Mouse (Mus musculus): ENCODE results near the gene Cdh4. TPM values are rescaled to one million over a fixed set of nuclear protein-coding genes. Genes with fewer than 3 reads are reported as not detected.
A peak's percentile ranks its signal among the peaks of the same experiment; 100 is the strongest.

Gene Cdh4
- polyA plus RNA-seq, 1 experiment from 2014 or later, result 32.7 TPM

- Histone ChIP-seq H3K4me2 (no peak overlapping the region), H3K4me3 (no peak overlapping the region), H3K27me3 (no peaks in the 10 kb centered on the region), H3K27ac (replicated peaks) (no peak overlapping the region), H3K4me1 (replicated peaks) (peaks cover 15% of the 10 kb centered on the region), H3K36me3 (no peaks in the 10 kb centered on the region), H3K9ac (no peak overlapping the region), H3K9me3 (no peaks in the 10 kb centered on the region)
- ATAC-seq (ENCODE audit: low read depth), result peak; percentile 60; the same call in 1 of the 2 replicates
- 69% methylated on average over 4 of the region's 4 CpGs for WGBS
These were observed 280.6 kb downstream of the Cdh4 start for GRCm38 (mm10) chr2:179722776-179723386.

DNA sequence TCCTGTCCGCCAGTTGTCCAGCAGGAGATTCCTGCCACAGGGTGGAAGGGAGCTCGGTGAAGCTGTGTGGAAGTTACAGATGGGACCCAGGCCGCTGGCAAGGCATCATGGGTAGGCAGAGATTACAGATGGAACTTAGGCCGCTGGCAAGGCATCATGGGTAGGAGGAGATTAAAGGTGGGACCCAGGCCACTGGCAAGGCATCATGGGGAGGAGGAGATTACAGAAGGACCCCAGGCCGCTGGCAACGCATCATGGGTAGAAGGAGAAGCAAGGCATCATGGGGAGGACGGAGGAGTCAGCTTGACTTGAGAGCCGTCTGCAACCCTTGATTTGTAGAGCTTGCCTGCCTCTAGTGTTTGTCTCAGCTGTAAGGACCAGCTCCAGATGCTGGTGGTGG lies 281.2 kb downstream of the Cdh4 start:
- H3K4me2 ChIP-seq, result no peak overlapping the region
- 89% methylated on average over 8 of the region's 8 CpGs for WGBS
- ATAC-seq (ENCODE audit: low read depth), result no peak
- H3K4me3 ChIP-seq, result no peak overlapping the region
- no peak overlapping the region for H3K9ac ChIP-seq
- no peaks in the 10 kb centered on the region for H3K36me3 ChIP-seq
- no peak overlapping the region for H3K27ac ChIP-seq (replicated peaks)
- no peaks in the 10 kb centered on the region for H3K27me3 ChIP-seq
- H3K9me3 ChIP-seq, result no peaks in the 10 kb centered on the region
- peaks cover 15% of the 10 kb centered on the region for H3K4me1 ChIP-seq (replicated peaks)

DNA sequence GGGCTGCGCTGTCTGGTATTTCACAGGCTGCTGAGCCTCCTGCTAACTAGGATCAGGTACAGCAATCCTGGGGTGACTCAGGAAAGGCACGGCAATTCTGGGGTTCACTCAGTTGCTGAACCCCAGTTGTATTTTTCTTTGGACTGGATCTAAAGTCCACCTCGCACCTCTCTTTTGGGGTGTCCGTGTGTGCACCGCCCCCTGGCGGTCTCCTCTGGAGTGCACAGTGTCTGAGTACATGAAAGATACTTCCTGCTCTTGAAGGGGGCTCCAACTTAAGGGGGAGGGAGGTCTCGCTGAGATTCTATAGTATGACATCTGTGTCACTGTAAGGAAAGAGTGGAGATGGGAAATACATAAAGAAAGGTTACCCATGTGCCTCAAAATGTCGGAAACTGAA lies 286.8 kb downstream of the Cdh4 start:
- Histone ChIP-seq H3K9ac (no peak overlapping the region), H3K4me1 (replicated peaks) (peaks cover 28% of the 10 kb centered on the region), H3K36me3 (no peaks in the 10 kb centered on the region), H3K9me3 (no peaks in the 10 kb centered on the region), H3K27me3 (peaks cover 9% of the 10 kb centered on the region; the same call in 1 of the 2 replicates), H3K27ac (replicated peaks) (no peak overlapping the region), H3K4me2 (no peak overlapping the region), H3K4me3 (no peak overlapping the region)
- WGBS, result 62% methylated on average over 8 of the region's 8 CpGs
- ATAC-seq (ENCODE audit: low read depth), result no peak

GRCm38 (mm10) chr2:179729802-179730201 lies 287.6 kb downstream of the Cdh4 start:
- no peak overlapping the region for H3K27ac ChIP-seq (replicated peaks)
- no peaks in the 10 kb centered on the region for H3K36me3 ChIP-seq
- no peak overlapping the region for H3K9ac ChIP-seq
- WGBS, result 77% methylated on average over 4 of the region's 4 CpGs
- no peaks in the 10 kb centered on the region for H3K9me3 ChIP-seq
- no peak overlapping the region for H3K4me2 ChIP-seq
- H3K4me1 ChIP-seq (replicated peaks), result peaks cover 28% of the 10 kb centered on the region
- no peak for ATAC-seq (ENCODE audit: low read depth)
- H3K4me3 ChIP-seq, result no peak overlapping the region
- peaks cover 9% of the 10 kb centered on the region; the same call in 1 of the 2 replicates for H3K27me3 ChIP-seq

- peaks cover 35% of the 10 kb centered on the region for H3K4me1 ChIP-seq (replicated peaks)
- 18% methylated on average over 16 of the region's 16 CpGs for WGBS
- H3K27ac ChIP-seq (replicated peaks), result peak overlapping the region; percentile 10
- no peaks in the 10 kb centered on the region for H3K36me3 ChIP-seq
- H3K4me2 ChIP-seq, result 0 out of 2 replicates have a peak overlapping the region, but pooled peaks have one; percentile 0
- H3K27me3 ChIP-seq, result peaks cover 9% of the 10 kb centered on the region; the same call in 1 of the 2 replicates
- peak overlapping the region; percentile 27; the same call in 1 of the 2 replicates for H3K9ac ChIP-seq
- ATAC-seq (ENCODE audit: low read depth), result peak; percentile 79
- H3K9me3 ChIP-seq, result no peaks in the 10 kb centered on the region
- H3K4me3 ChIP-seq, result no peak overlapping the region
These were observed 291.1 kb downstream of the Cdh4 start for GRCm38 (mm10) chr2:179733141-179733831.

GRCm38 (mm10) chr2:179742419-179742818 lies 300.2 kb downstream of the Cdh4 start:
- no peak overlapping the region for H3K9ac ChIP-seq
- WGBS, result 88% methylated on average over 1 of the region's 1 CpGs
- no peak; the same call in 1 of the 2 replicates for ATAC-seq (ENCODE audit: low read depth)

DNA sequence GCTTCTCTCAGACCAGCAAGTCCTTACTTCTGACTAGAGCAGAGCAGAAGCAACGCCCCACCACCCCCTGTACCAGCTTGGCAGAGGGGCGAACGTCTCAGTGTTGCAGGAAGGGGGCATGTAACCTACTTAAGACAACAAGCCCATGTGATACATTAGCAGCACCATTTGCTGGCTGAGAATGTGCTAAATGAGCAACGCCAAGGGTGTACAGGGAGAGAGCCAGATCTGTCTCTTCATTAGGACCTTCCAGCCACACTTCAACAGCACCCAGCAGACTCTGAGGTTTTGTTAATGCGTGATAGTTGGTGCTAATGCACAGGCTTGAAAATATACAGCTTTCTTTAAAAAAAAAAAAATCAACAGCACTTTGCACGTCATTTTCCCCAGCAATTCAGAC lies 300.6 kb downstream of the Cdh4 start:
- no peak overlapping the region for H3K9ac ChIP-seq
- no peak; the same call in 1 of the 2 replicates for ATAC-seq (ENCODE audit: low read depth)
- H3K36me3 ChIP-seq, result no peaks in the 10 kb centered on the region
- H3K9me3 ChIP-seq, result no peaks in the 10 kb centered on the region
- H3K4me2 ChIP-seq, result no peak overlapping the region
- no peak overlapping the region for H3K27ac ChIP-seq (replicated peaks)
- no peaks in the 10 kb centered on the region for H3K27me3 ChIP-seq
- H3K4me1 ChIP-seq (replicated peaks), result no peaks in the 10 kb centered on the region
- WGBS, result 80% methylated on average over 6 of the region's 6 CpGs
- no peak overlapping the region for H3K4me3 ChIP-seq

More at GRCm38 (mm10) chr2:179742419-179742818, 300.2 kb downstream of the Cdh4 start:
- Histone ChIP-seq H3K9me3 (no peaks in the 10 kb centered on the region), H3K4me2 (no peak overlapping the region), H3K36me3 (no peaks in the 10 kb centered on the region), H3K4me3 (no peak overlapping the region), H3K4me1 (replicated peaks) (no peaks in the 10 kb centered on the region), H3K27me3 (no peaks in the 10 kb centered on the region), H3K27ac (replicated peaks) (no peak overlapping the region)

- Histone ChIP-seq H3K4me3 (no peak overlapping the region), H3K9ac (no peak overlapping the region)
- no peak for ATAC-seq (ENCODE audit: low read depth)
These were observed 304.3 kb downstream of the Cdh4 start for GRCm38 (mm10) chr2:179746491-179746890.

DNA sequence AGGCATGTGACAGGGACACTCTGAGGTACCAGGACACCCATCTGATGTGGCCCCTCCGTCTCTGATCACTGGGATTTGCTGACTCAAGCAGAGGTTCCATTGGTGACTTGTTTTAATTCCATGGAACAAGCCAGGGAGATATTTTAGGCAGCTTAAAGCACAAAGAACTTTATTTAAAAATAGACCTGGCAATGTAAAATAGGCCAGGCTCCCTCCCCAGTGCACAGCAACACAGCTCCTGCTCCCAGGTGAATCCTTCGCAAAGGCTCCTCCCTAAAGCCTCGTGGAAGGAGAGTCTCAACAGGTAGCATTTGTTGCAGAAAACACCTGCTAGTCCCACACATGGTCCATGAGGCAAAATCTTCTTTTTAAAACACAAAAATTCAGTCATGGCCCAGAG lies 307.2 kb downstream of the Cdh4 start:
- H3K4me1 ChIP-seq (replicated peaks), result peaks cover 15% of the 10 kb centered on the region
- no peak overlapping the region for H3K4me2 ChIP-seq
- H3K36me3 ChIP-seq, result no peaks in the 10 kb centered on the region
- no peaks in the 10 kb centered on the region for H3K9me3 ChIP-seq
- no peak overlapping the region for H3K9ac ChIP-seq
- no peak for ATAC-seq (ENCODE audit: low read depth)
- H3K27ac ChIP-seq (replicated peaks), result no peak overlapping the region
- no peak overlapping the region for H3K4me3 ChIP-seq
- H3K27me3 ChIP-seq, result no peaks in the 10 kb centered on the region
- WGBS, result 74% methylated on average over 3 of the region's 3 CpGs

More at GRCm38 (mm10) chr2:179746491-179746890, 304.3 kb downstream of the Cdh4 start:
- no peak overlapping the region for H3K27ac ChIP-seq (replicated peaks)
- no peaks in the 10 kb centered on the region for H3K36me3 ChIP-seq
- WGBS, result 87% methylated on average over 7 of the region's 7 CpGs
- peaks cover 6% of the 10 kb centered on the region for H3K4me1 ChIP-seq (replicated peaks)
- no peak overlapping the region for H3K4me2 ChIP-seq
- H3K9me3 ChIP-seq, result no peaks in the 10 kb centered on the region
- H3K27me3 ChIP-seq, result no peaks in the 10 kb centered on the region

- Histone ChIP-seq H3K27me3 (no peaks in the 10 kb centered on the region), H3K4me3 (no peak overlapping the region), H3K36me3 (no peaks in the 10 kb centered on the region), H3K9me3 (no peaks in the 10 kb centered on the region), H3K27ac (replicated peaks) (no peak overlapping the region), H3K9ac (no peak overlapping the region), H3K4me2 (no peak overlapping the region), H3K4me1 (replicated peaks) (peaks cover 23% of the 10 kb centered on the region)
- 70% methylated on average over 9 of the region's 9 CpGs for WGBS
- no peak for ATAC-seq (ENCODE audit: low read depth)
These were observed 311.6 kb downstream of the Cdh4 start for GRCm38 (mm10) chr2:179753811-179754210.

- H3K27ac ChIP-seq (replicated peaks), result no peak overlapping the region; the same call in 1 of the 2 replicates
- H3K9me3 ChIP-seq, result no peaks in the 10 kb centered on the region
- H3K4me1 ChIP-seq (replicated peaks), result peaks cover 23% of the 10 kb centered on the region
- no peak for ATAC-seq (ENCODE audit: low read depth)
- no peaks in the 10 kb centered on the region for H3K27me3 ChIP-seq
- H3K4me3 ChIP-seq, result no peak overlapping the region
- WGBS, result 73% methylated on average over 11 of the region's 11 CpGs
- no peaks in the 10 kb centered on the region for H3K36me3 ChIP-seq
- H3K4me2 ChIP-seq, result no peak overlapping the region
- H3K9ac ChIP-seq, result no peak overlapping the region
These were observed 312.5 kb downstream of the Cdh4 start for GRCm38 (mm10) chr2:179754776-179755175.

DNA sequence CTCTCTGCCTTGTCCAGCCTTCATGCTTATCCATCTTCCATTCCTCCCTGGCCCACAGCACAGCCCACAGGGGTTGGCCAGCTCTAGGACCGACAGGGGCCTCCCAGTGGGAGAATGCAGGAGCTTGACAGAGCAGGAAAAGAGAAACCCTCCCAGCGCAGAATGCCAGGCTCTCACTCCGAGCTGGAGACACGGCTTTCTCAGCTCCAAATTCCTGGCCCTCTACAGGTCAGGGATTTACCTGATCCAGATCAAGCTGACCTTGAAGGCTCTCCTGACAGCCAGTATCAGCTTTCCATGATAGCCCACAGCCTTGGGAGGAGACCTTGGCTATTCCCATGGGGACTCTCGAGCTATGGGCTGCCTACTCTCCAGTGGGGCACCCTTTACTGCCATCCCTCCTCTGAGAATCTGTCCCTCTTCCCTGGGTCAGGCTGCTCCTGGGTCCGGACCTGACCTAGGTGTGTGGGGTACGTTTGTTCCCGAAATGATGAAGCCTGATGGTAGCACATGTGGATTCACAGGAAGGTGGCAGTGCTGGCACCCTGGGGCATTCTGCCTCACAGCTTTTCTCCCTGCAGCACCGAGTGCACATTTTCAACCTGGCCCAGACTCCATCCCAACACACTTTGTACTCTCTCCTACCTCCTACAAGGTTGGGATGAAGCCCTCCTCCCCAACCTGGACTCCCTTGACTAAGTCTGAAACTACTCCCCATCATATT lies 319.6 kb downstream of the Cdh4 start:
- Histone ChIP-seq H3K9ac (0 out of 2 replicates have a peak overlapping the region, but pooled peaks have one; percentile 18), H3K27ac (replicated peaks) (peak overlapping the region; percentile 57), H3K4me2 (no peak overlapping the region), H3K9me3 (no peaks in the 10 kb centered on the region), H3K36me3 (no peaks in the 10 kb centered on the region), H3K4me1 (replicated peaks) (peaks cover 53% of the 10 kb centered on the region), H3K4me3 (no peak overlapping the region), H3K27me3 (no peaks in the 10 kb centered on the region)
- WGBS, result 64% methylated on average over 9 of the region's 9 CpGs
- no peak for ATAC-seq (ENCODE audit: low read depth)

All from neural tube, embryonic 13.5 days (tissue).